Mouse (Mus musculus) G1E-ER4 (cell line): ENCODE data around the gene Apela. TPM values are rescaled to one million over a fixed set of nuclear protein-coding genes. Genes with fewer than 3 reads are reported as not detected.

Experiments
- GATA1 ChIP-seq: IDR thresholded peaks from one replicate; pipeline ENCODE4 v1.8.0; 2012; ENCODE audit warnings: low read length, inconsistent platforms
- polyA plus RNA-seq: library from polyadenylated mRNA; stranded (reverse); fragments of >175 nt; gene quantifications from 2 replicates; pipeline ENCODE4 v1.2.3, GENCODE M21; 2012

The Apela gene
- polyA plus RNA-seq, 1 experiment = not detected

DNA sequence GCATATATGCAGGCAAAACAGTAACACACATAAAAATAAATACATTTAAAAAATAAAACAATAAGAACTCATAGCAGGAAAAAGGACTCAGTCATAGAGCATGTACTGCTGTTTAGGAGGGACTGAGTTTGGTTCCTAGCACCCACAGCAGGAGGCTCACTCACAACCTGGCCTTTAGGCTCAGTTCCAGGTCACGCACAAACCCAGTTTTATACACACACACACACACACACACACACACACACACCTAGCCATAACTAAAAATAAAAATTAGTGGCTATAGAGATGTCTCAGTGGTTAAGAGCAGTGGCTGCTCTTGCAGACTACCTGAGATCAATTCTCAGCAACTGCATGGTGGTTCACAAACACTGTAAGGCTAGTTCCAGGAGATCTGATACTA lies 5.0 kb downstream of the Apela start:
- TF ChIP-seq GATA1 = no peak

GRCm38 (mm10) chr8:65030735-65031485 lies 6.2 kb downstream of the Apela start:
- TF ChIP-seq GATA1 = no peak

DNA sequence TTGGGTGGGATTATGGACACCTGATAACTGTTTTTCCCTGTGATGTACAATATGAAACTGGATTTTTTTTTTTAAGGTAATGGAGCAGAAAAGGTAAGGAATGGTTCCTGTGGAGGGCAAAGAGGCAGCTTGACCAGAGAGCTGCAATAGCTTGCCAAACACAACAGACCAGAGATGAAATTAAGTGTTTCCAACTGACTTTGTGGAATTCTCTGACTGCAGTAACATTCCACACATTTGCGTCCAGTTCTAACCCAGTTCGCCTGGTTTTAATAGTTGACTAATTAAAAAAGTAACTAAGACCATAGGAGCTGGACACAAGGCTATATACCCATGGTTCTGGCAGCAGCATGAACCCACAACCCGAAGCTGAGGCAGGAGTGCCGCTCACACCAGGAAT lies 7.4 kb downstream of the Apela start:
- TF ChIP-seq GATA1 = no peak

- no peak for TF ChIP-seq GATA1
Measured at GRCm38 (mm10) chr8:65028959-65029686, 8.0 kb downstream of the Apela start.

- TF ChIP-seq GATA1 = no peak
Measured at GRCm38 (mm10) chr8:65022485-65022884, 14.7 kb downstream of the Apela start.

DNA sequence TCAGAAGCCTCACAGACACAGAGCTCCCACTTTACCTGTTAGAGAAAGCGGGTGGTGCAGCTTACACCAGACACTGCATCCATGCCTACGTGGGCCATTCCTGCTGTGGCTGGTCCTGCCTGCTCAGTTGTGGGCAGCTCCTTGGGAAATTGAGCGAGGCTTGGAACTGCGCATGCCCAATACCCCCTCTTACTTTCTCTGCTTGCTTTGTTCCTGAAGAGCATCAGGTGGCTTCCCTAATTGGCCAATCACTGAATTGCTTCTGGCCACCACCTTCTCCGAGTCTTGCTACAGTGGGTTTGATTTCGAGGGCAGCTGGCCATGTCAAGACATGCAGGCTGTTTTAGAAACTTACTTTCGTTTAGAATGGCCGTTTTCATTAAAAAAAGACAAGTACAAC lies 18.7 kb downstream of the Apela start, which contains the start of the genes Trim61 and Trim60:
TSS of gene Trim61 (minus strand) at position 101 of the 400 bp plus-strand sequence.
TSS of gene Trim60 (minus strand) at position 162 of the 400 bp plus-strand sequence.
- no peak for TF ChIP-seq GATA1

DNA sequence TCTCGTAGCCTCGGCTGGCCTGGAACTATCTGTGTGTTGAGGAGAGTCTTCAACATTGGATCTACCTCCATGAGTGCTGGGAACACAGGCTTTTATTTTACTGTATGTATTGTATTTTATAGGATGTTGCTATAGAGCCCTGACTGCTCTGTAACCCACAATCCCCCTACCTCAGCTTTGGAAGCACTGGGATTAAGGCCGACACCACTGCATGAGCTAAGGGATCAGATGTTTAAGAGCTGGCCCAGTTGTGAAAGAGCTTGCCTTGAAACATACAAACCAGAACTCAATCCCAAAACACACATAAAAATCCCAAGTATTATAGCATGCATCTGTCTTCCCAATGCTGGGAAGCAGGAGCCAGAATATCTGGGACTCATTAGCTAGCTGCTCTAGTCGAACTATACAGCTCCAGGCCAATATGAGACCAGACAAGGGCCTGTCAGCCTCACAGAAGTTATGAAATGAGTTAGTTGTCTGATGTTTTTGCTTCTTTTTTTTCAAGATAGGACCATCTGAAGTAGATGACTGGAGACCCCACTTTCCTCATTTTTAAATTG lies 38.2 kb downstream of the Apela start:
- no peak for TF ChIP-seq GATA1

- TF ChIP-seq GATA1 = no peak
Measured at GRCm38 (mm10) chr8:64987731-64988130, 49.4 kb downstream of the Apela start, which contains the start of gene Trim75. Trim75 (minus strand) TSS chr8:64987831.

DNA sequence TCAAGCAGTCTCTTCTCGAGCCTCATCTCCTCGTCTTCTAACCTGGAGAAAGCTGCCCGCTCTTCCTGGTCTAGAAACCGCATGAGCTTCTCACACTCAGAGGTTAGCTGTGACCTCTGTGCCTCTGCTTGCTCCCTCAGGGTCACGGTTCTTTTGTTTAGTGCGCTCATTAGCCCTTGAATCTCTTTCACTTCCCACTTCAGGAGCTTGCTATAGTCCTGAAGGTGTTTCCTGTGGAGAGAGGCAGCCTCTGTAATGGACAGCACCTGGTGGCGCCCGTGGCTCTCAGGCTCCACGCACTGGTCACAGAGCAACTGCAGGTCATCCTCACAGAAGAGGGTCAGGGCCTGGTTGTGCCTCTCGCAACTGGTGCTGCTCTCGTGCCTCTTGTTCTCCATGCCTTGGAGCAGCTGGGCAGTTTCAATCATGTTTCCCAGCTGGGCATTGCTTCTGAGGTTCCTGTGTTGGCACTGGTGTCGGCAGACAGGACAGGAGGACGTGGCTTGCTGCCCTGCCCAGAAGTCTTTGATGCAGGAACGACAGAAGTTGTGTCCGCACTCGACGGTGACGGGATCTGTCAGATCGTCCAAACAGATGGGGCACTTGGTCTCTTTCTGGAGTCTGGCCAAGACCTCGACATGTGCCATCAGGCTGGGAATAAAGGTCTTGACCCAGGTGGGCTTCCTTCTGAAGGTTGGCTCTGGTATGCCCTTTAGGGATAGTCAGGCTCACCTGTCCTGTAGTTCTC lies 53.8 kb downstream of the Apela start:
- TF ChIP-seq GATA1 = no peak

Other genes starting within 250 kb of the Apela start
- 5.1 and 5.7 TPM in 2 replicates for gene Klhl2, start 187.3 kb downstream of the Apela start, polyA plus RNA-seq
- 52.4 and 83.3 TPM in 2 replicates for gene Tmem192, start 90.2 kb downstream of the Apela start, polyA plus RNA-seq
- not detected in 2 replicates for gene Trim75, start 49.5 kb downstream of the Apela start, polyA plus RNA-seq
- not detected in 2 replicates for gene Trim61, start 18.8 kb downstream of the Apela start, polyA plus RNA-seq
- gene Trim60, start 18.8 kb downstream of the Apela start, polyA plus RNA-seq = not detected in 2 replicates
- not detected in 2 replicates for gene Gm10663, start 37.7 kb upstream of the Apela start, polyA plus RNA-seq
- gene BC030870, start 92.2 kb upstream of the Apela start, polyA plus RNA-seq = not detected in 2 replicates